Comparison of ENCODE assay signal across 15 mouse cellular contexts in the genomic region with DNA sequence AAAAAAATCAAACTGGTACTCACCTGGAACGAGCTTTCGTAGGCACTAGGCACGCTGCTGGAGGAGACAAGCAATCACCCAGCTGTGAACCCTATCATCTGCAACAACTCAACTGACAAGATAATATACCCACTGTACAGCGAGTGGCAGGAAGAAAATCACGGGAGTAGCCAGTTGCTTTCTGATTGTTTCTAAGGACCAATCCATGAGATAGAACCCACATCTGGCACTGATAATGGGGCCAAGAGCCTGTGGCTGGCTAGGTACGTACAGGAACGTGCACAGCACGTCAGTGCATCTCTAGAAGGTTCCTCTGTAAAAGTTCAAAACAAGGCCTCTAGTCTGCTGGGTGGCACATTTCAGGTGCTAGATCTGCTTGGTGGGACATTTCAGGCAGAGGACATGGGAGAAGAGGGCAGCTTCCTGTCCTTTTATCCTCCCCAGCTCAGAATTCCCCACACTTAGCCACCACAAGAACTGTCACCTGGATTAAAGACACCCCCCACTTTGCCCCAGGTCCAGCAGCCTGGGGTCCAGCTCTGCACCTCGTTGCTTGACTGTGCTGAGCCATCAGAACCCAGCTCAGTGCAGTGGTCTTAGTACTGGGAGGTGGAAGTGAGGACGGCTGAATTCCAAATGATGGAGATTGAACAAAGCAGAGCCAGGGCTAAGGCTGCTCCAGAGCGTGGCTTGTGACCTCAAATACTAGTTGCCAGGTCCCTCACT.
"Had no signal": no experiment of that assay in that cellular context is flagged by ENCODE, and none has a peak within 500 bp of the region (broad histone marks: within the 10 kb centered on the region; RNA-seq: fewer than 3 reads in every experiment).

No protein-coding gene starts in this region.

- H3K4me1 ChIP-seq: intestine, embryonic 15.5 days; neural tube, embryonic 12.5 days; stomach, embryonic 15.5 days had no signal

- ATAC-seq: intestine, embryonic 15.5 days; lung, postnatal 0 days; midbrain, embryonic 16.5 days had no signal

- H3K27ac ChIP-seq: intestine, embryonic 15.5 days; left cerebral cortex, adult 2 months; neural tube, embryonic 12.5 days; stomach, embryonic 15.5 days had no signal

- H3K4me3 ChIP-seq: intestine, embryonic 15.5 days; left cerebral cortex, adult 2 months; neural tube, embryonic 12.5 days; stomach, embryonic 15.5 days had no signal

- H3K9ac ChIP-seq: intestine, embryonic 15.5 days; neural tube, embryonic 12.5 days; stomach, embryonic 15.5 days had no signal

- DNase-seq: kidney, adult 18-20 months; kidney, postnatal 14 days; lung, adult 2 months; lung, postnatal 36 days; retina, postnatal 1 day; right cerebral cortex, postnatal 14 days; thymus, adult 2 months; thymus, postnatal 25 days had no signal

- H3K27me3 ChIP-seq: intestine, embryonic 15.5 days; neural tube, embryonic 12.5 days; stomach, embryonic 15.5 days had no signal

- H3K4me2 ChIP-seq: intestine, embryonic 15.5 days; midbrain, embryonic 11.5 days; neural tube, embryonic 12.5 days; stomach, embryonic 15.5 days had no signal

- H3K9me3 ChIP-seq: intestine, embryonic 15.5 days; neural tube, embryonic 12.5 days; stomach, embryonic 15.5 days had no signal
